Mouse (Mus musculus): ENCODE measurements around the gene Rasal1. TPM values are rescaled to one million over a fixed set of nuclear protein-coding genes. Genes with fewer than 3 reads are reported as not detected.

Rasal1 gene
- polyA plus RNA-seq, 1 experiment = 14.9 TPM

DNA sequence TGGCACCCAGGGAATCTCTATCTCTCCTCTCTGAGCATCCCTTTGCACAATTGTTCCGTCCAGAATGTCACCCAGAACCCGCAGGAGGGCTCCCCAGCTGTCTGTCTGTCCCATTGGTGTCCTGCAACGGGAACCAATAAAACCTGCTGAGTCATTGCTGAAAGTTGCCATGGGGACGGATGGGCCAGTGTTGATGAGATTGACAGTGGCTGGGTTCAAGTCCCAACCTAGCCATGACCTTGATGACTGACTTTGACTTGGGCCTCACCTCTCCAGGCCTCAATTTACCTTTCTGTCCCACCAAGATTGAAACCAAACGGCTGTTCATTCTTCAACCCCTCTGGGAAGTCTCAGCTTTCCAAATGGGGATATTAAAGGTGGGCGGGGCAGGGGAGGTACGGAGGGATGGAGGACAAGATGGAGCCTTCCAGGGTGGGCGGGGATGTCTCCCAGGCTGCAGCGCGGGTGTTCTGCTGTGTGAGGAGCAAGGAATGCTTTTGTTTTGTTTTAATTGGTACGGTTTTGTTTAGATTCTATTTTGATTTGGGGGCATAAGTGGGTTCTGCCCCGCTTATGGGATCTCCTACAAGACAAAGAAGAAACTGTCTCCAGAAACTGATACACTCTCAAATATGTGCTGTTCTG, 77.3 kb downstream of the Rasal1 start:
- Histone ChIP-seq H3K4me1 (ENCODE audit: control insufficient read depth, insufficient read depth, insufficient read length) (no peaks in the 10 kb centered on the region), H3K27me3 (ENCODE audit: control insufficient read depth, insufficient read depth, low read length) (no peaks in the 10 kb centered on the region), H3K4me3 (ENCODE audit: extremely low read depth, insufficient read depth, insufficient read length) (no peak overlapping the region), H3K36me3 (ENCODE audit: control insufficient read depth, insufficient read depth, low read length) (0 out of 2 replicates have a peak, but pooled peaks cover 1% of the 10 kb centered on the region), H3K27ac (ENCODE audit: insufficient read depth, low read length) (no peak overlapping the region)
- no peak for DNase-seq (ENCODE audit: low read depth in 1 of 2, low spot score in 2 of 2)
- TF ChIP-seq POLR2A (IDR thresholded peaks at IDR 0.05; ENCODE audit: low read depth, low read length) (no peak), CTCF (IDR thresholded peaks at IDR 0.05; ENCODE audit: extremely low read depth, insufficient read depth, insufficient read length, insufficient replicate concordance) (no peak)
- WGBS = 64% methylated on average over 12 of the region's 12 CpGs

Other genes starting within 250 kb of the Rasal1 start
- gene Lhx5, start 217.1 kb upstream of the Rasal1 start, polyA plus RNA-seq (2012; rRNA removed) = not detected in 2 replicates
- 4.0 and 4.6 TPM in 2 replicates for gene Sdsl, start 176.0 kb upstream of the Rasal1 start, polyA plus RNA-seq (2012; rRNA removed)
- gene Sds, start 172.3 kb upstream of the Rasal1 start, polyA plus RNA-seq (2012; rRNA removed) = not detected in 2 replicates
- gene Plbd2, start 145.2 kb upstream of the Rasal1 start, polyA plus RNA-seq (2012; rRNA removed) = 34.7 and 35.6 TPM in 2 replicates
- gene Slc8b1, start 137.6 kb upstream of the Rasal1 start, polyA plus RNA-seq (2012; rRNA removed) = 52.0 and 56.4 TPM in 2 replicates
- 54.5 and 58.8 TPM in 2 replicates for gene Tpcn1, start 60.1 kb upstream of the Rasal1 start, polyA plus RNA-seq (2012; rRNA removed)
- gene Iqcd, start 59.8 kb upstream of the Rasal1 start, polyA plus RNA-seq (2012; rRNA removed) = 0.38 and 0.40 TPM in 2 replicates
- gene Rita1, start 36.2 kb upstream of the Rasal1 start, polyA plus RNA-seq (2012; rRNA removed) = 8.0 and 8.8 TPM in 2 replicates
- gene Ddx54, start 36.1 kb upstream of the Rasal1 start, polyA plus RNA-seq (2012; rRNA removed) = 80.8 and 131 TPM in 2 replicates
- not detected in 2 replicates for gene Cfap73, start 14.6 kb upstream of the Rasal1 start, polyA plus RNA-seq (2012; rRNA removed)
- 264 and 351 TPM in 2 replicates for gene Dtx1, start 63.1 kb downstream of the Rasal1 start, polyA plus RNA-seq (2012; rRNA removed)
- 7.2 and 9.0 TPM in 2 replicates for gene Oas2, start 101.0 kb downstream of the Rasal1 start, polyA plus RNA-seq (2012; rRNA removed)
- gene Oas3, start 128.8 kb downstream of the Rasal1 start, polyA plus RNA-seq (2012; rRNA removed) = 15.2 and 16.3 TPM in 2 replicates
- gene Oas1e, start 146.7 kb downstream of the Rasal1 start, polyA plus RNA-seq (2012; rRNA removed) = 0.08 and 0.20 TPM in 2 replicates
- 5.4 and 6.2 TPM in 2 replicates for gene Oas1c, start 163.7 kb downstream of the Rasal1 start, polyA plus RNA-seq (2012; rRNA removed)
- gene Oas1f, start 198.6 kb downstream of the Rasal1 start, polyA plus RNA-seq (2012; rRNA removed) = not detected in 2 replicates
- gene Oas1h, start 212.6 kb downstream of the Rasal1 start, polyA plus RNA-seq (2012; rRNA removed) = not detected in 2 replicates
- 1.4 and 1.7 TPM in 2 replicates for gene Oas1g, start 238.8 kb downstream of the Rasal1 start, polyA plus RNA-seq (2012; rRNA removed)

Measured in spleen, adult 2 months (tissue).